Mouse (Mus musculus) ES-E14 (cell line): Measurements from ENCODE around the gene She. TPM values are rescaled to one million over a fixed set of nuclear protein-coding genes. Genes with fewer than 3 reads are reported as not detected.
A peak's percentile ranks its signal among the peaks of the same experiment; 100 is the strongest.

ENCODE experiments used
- DNase-seq: peaks from one replicate; pipeline ENCODE4 v3.0.0-alpha.2; 2013; ENCODE audit warnings: low read depth, low spot score
- H3K27ac ChIP-seq: 2 replicates; pipeline ENCODE4 v1.5.1; 2012; ENCODE audit warnings: low read depth, mild to moderate bottlenecking, low read length, moderate library complexity, mixed read lengths; ENCODE audit not compliant: poor library complexity, insufficient read depth, severe bottlenecking
- H3K36me3 ChIP-seq: 2 replicates; pipeline ENCODE4 v1.6.1; 2012; ENCODE audit warnings: mild to moderate bottlenecking, low read length, moderate library complexity, mixed read lengths; ENCODE audit not compliant: control insufficient read depth, poor library complexity, insufficient read depth, severe bottlenecking
- H3K4me1 ChIP-seq, 2 experiments: fragments of 150-350 bp in 1 of 2; sonication (generic) in 1 of 2; 2 replicates each; pipeline ENCODE4 v1.6.1; 2012; ENCODE audit warnings: low read length in 2 of 2, mild to moderate bottlenecking in 1 of 2, mixed read lengths in 1 of 2; ENCODE audit not compliant: control insufficient read depth in 2 of 2, insufficient read depth in 2 of 2, poor library complexity in 1 of 2
- H3K4me3 ChIP-seq, 2 experiments: fragments of 150-350 bp in 1 of 2; sonication (generic) in 1 of 2; 2 replicates each; pipeline ENCODE4 v1.5.1; 2012; ENCODE audit warnings: low read length in 2 of 2, low read depth in 1 of 2, mild to moderate bottlenecking in 1 of 2, mixed read lengths in 1 of 2; ENCODE audit not compliant: insufficient read depth in 1 of 2, poor library complexity in 1 of 2, severe bottlenecking in 1 of 2
- H3K9ac ChIP-seq: 2 replicates; pipeline ENCODE4 v1.6.1; 2012; ENCODE audit warnings: low read depth, mild to moderate bottlenecking, low read length, mixed read lengths; ENCODE audit not compliant: poor library complexity, insufficient read depth, severe bottlenecking
- H3K9me3 ChIP-seq: fragments of 150-350 bp; sonication (generic); 2 replicates; pipeline ENCODE4 v1.6.1; 2012; ENCODE audit warnings: low read depth, mild to moderate bottlenecking, low read length; ENCODE audit not compliant: control insufficient read depth, insufficient read depth
- CHD2 ChIP-seq: IDR thresholded peaks from 2 replicates; pipeline ENCODE4 v1.6.1; 2014; ENCODE audit warnings: mild to moderate bottlenecking, low read depth, low read length, inconsistent platforms
- HCFC1 ChIP-seq: IDR thresholded peaks from 2 replicates; pipeline ENCODE4 v1.6.1; 2012; ENCODE audit warnings: low read length, inconsistent platforms, borderline replicate concordance; ENCODE audit not compliant: insufficient read depth
- MAFK ChIP-seq: IDR thresholded peaks from 2 replicates; pipeline ENCODE4 v1.6.1; 2014; ENCODE audit warnings: mild to moderate bottlenecking, low read depth, low read length, inconsistent platforms; ENCODE audit not compliant: insufficient read depth
- ZC3H11A ChIP-seq: IDR thresholded peaks from 2 replicates; pipeline ENCODE4 v1.6.1; 2012; ENCODE audit warnings: low read depth, mild to moderate bottlenecking, inconsistent platforms, low read length, borderline replicate concordance
- ZNF384 ChIP-seq: IDR thresholded peaks from 2 replicates; pipeline ENCODE4 v1.6.1; 2012; ENCODE audit warnings: low read depth, low read length, inconsistent platforms
- in situ Hi-C, 2 experiments: fragments of 600-800 bp; cut with MboI; formaldehyde crosslinking; loops; one replicate each; pipeline ENCODE4 v1.15.1; 2025; ENCODE audit warnings: low sequenced_read_pairs in 2 of 2, inconsistent platforms in 1 of 2; ENCODE audit not compliant: unreplicated experiment in 2 of 2
- total RNA-seq: library from RNA; depleted of rRNA; stranded (reverse); fragments of 300-350 nt; gene quantifications from 2 replicates; pipeline ENCODE4 v1.2.3, GENCODE M21; 2012

Gene She
- total RNA-seq, 1 experiment: 2.6 TPM

- DNase-seq: no peak
- Histone ChIP-seq H3K9me3 (no peaks in the 10 kb centered on the region), H3K9ac (no peak overlapping the region), H3K27ac (no peak overlapping the region), H3K36me3 (no peaks in the 10 kb centered on the region), H3K4me3 (no peak overlapping the region), H3K4me1 (peaks cover 16 to 22% of the 10 kb centered on the region in 2 experiments)
- 0 out of 2 replicates have a peak, but pooled peaks have one; percentile 4 for TF ChIP-seq ZC3H11A
- TF ChIP-seq MAFK: no peak
- TF ChIP-seq HCFC1: no peak
- TF ChIP-seq CHD2: no peak
- in situ Hi-C loops: no loop called here
Measured at GRCm38 (mm10) chr3:89857353-89857752, 26.2 kb downstream of the She start.

- Histone ChIP-seq H3K9me3 (no peaks in the 10 kb centered on the region), H3K27ac (no peak overlapping the region), H3K4me3 (no peak overlapping the region), H3K36me3 (no peaks in the 10 kb centered on the region), H3K9ac (no peak overlapping the region), H3K4me1 (peaks cover 16 to 22% of the 10 kb centered on the region in 2 experiments)
- peak; percentile 70; the same call in 1 of the 2 replicates for TF ChIP-seq ZC3H11A
- no peak for TF ChIP-seq MAFK
- TF ChIP-seq ZNF384: no peak
- no peak for TF ChIP-seq HCFC1
- DNase-seq: no peak
- in situ Hi-C loops: no loop called here
Measured at GRCm38 (mm10) chr3:89858123-89858522, 27.0 kb downstream of the She start.

GRCm38 (mm10) chr3:89858888-89859287 lies 27.7 kb downstream of the She start:
- no peak overlapping the region for H3K27ac ChIP-seq
- H3K4me1 ChIP-seq: peaks cover 16 to 17% of the 10 kb centered on the region in 2 experiments
- H3K9ac ChIP-seq: no peak overlapping the region
- H3K36me3 ChIP-seq: no peaks in the 10 kb centered on the region
- no peaks in the 10 kb centered on the region for H3K9me3 ChIP-seq
- no peak overlapping the region for H3K4me3 ChIP-seq
- in situ Hi-C loops: no loop called here
- TF ChIP-seq CHD2 (no peak), ZNF384 (no peak), ZC3H11A (no peak), HCFC1 (no peak), MAFK (no peak)
- DNase-seq: no peak

- DNase-seq: no peak
- no peaks in the 10 kb centered on the region for H3K9me3 ChIP-seq
- no peak for TF ChIP-seq HCFC1
- TF ChIP-seq CHD2: no peak
- no peak for TF ChIP-seq MAFK
- peaks cover 13 to 17% of the 10 kb centered on the region in 2 experiments for H3K4me1 ChIP-seq
- in situ Hi-C loops: loop anchor here in 1 of 2 experiments (10.0 kb wide), 1 partner anchor 355 kb away; no protein-coding TSS in a partner anchor
- no peaks in the 10 kb centered on the region for H3K36me3 ChIP-seq
- no peak overlapping the region for H3K4me3 ChIP-seq
- no peak overlapping the region for H3K9ac ChIP-seq
- H3K27ac ChIP-seq: no peak overlapping the region
Measured at GRCm38 (mm10) chr3:89859936-89860335, 28.8 kb downstream of the She start.

- no peak for DNase-seq
- TF ChIP-seq MAFK: no peak
- TF ChIP-seq HCFC1: no peak
- TF ChIP-seq ZNF384: no peak
- TF ChIP-seq CHD2: no peak
- Histone ChIP-seq H3K4me1 (peaks cover 17% of the 10 kb centered on the region in 2 experiments), H3K9me3 (no peaks in the 10 kb centered on the region), H3K4me3 (no peak overlapping the region), H3K27ac (no peak overlapping the region), H3K36me3 (no peaks in the 10 kb centered on the region), H3K9ac (no peak overlapping the region)
- in situ Hi-C loops: loop anchor here in 1 of 2 experiments (10.0 kb wide), 1 partner anchor 356 kb away; no protein-coding TSS in a partner anchor
Measured at GRCm38 (mm10) chr3:89860343-89860742, 29.2 kb downstream of the She start.
